Mouse (Mus musculus): Measurements from ENCODE around the gene Defb25. TPM values are rescaled to one million over a fixed set of nuclear protein-coding genes. Genes with fewer than 3 reads are reported as not detected.
A peak's percentile ranks its signal among the peaks of the same experiment; 100 is the strongest.

Gene Defb25
- polyA plus RNA-seq, 1 experiment from 2014 or later = not detected

DNA sequence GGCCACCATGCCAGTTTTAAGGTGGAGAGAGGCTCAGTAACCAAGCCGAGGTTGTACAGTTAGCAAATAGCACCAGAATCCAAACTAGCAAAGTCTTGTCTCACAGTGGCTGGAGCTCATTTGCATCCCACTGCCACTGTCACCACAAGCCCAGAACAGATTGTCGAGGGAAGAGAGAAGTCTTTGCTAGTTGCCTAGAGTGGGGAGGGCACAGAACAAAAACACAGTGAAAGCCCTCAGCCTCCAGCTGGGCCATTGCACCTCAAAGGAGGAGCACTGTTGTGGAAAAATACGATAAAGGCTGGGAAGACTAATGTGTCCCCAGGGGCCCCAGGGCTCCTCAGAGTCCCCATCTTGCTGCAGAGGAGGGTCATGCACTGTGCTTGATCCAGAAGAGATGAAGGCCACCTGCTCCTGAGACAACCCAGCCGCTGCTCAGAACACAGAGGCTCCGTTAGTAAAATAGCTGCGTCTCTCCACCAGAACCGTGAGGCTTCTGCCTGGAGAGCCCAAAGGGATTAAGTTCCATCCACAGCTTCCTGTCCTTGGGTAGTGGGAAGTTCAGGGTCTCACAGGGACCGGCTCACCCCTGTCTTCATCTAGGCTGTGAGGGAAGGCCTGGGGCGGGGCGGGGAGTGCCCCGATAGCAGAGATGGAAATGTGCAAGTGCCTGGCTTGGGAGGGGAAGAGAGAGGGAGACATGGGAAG is 16.7 kb upstream of the Defb25 start:
- no peak for DNase-seq (ENCODE audit: low spot score)
- no peaks in the 10 kb centered on the region for H3K9me3 ChIP-seq (replicated peaks)
- H3K27ac ChIP-seq = no peak overlapping the region
- peaks cover 12% of the 10 kb centered on the region for H3K27me3 ChIP-seq (ENCODE audit: low read depth, poor library complexity, severe bottlenecking)
- peaks cover 3% of the 10 kb centered on the region for H3K4me1 ChIP-seq
- H3K4me3 ChIP-seq = no peak overlapping the region
- WGBS = 36% methylated on average over 11 of the region's 11 CpGs
- no peaks in the 10 kb centered on the region for H3K36me3 ChIP-seq

DNA sequence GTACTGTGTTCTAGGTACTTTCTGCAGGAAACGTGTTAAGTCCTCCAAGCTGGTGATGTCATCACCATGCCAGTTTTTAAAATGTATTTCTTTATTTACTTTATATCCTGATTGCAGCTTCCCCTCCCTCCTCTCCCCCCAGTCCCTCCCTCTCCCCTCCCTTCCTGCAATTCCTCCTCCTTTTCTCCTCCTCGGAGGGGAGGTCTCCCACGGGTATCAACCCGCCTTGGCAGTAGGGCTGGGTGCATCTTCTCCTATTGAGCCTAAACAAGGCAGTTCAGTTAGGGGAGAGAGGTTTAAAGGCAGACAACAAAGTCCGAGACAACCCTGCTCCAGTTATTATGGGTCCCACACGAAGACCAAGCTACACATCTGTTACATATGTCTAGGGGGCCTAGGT is 16.0 kb upstream of the Defb25 start:
- Histone ChIP-seq H3K36me3 (no peaks in the 10 kb centered on the region), H3K4me1 (peaks cover 3% of the 10 kb centered on the region), H3K9me3 (replicated peaks) (no peaks in the 10 kb centered on the region), H3K4me3 (no peak overlapping the region), H3K27me3 (ENCODE audit: low read depth, poor library complexity, severe bottlenecking) (peaks cover 18% of the 10 kb centered on the region), H3K27ac (no peak overlapping the region)
- WGBS = 72% methylated on average over 6 of the region's 6 CpGs
- no peak for DNase-seq (ENCODE audit: low spot score)

DNA sequence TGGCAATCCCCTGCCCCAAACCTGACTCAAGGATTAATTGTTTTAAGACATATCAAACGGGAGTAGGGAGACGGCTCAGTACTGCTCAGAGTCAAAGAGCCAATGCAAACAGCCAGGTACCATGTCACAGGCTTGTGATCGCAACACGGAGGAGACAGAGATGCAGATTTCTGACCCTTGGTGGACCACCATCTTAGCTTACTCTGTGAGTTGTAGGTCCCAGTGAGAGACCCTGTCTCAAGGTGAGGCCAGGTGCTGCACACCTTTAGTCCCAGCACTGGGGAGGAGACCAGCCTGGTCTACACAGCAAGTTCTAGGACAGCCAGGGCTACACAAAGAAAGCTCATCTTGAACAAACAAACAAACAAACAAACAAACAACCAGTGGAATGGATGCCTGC is 14.5 kb upstream of the Defb25 start:
- H3K9me3 ChIP-seq (replicated peaks) = no peaks in the 10 kb centered on the region
- 94% methylated on average over 4 of the region's 4 CpGs for WGBS
- peaks cover 16% of the 10 kb centered on the region for H3K4me1 ChIP-seq
- H3K4me3 ChIP-seq = no peak overlapping the region
- no peak overlapping the region for H3K27ac ChIP-seq
- H3K27me3 ChIP-seq (ENCODE audit: low read depth, poor library complexity, severe bottlenecking) = peaks cover 32% of the 10 kb centered on the region
- no peak for DNase-seq (ENCODE audit: low spot score)
- H3K36me3 ChIP-seq = no peaks in the 10 kb centered on the region

DNA sequence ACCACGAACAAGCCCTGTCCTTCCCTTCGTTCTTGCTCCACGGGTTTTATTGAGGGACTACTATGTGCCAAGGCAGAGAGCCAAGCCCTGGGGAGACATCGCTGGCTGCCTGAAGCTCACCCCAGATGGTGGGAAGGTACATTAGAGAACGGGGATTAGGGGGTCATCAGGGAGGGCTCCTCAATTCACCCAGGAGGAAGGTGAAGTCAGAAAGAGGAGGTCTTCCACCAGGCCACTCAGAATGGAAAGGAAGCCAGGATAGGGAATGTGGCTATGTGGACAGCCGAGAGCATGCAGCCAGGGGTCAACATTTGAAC is 14.1 kb upstream of the Defb25 start:
- DNase-seq (ENCODE audit: low spot score) = no peak
- Histone ChIP-seq H3K27ac (no peak overlapping the region), H3K36me3 (no peaks in the 10 kb centered on the region), H3K4me1 (peaks cover 20% of the 10 kb centered on the region), H3K27me3 (ENCODE audit: low read depth, poor library complexity, severe bottlenecking) (peaks cover 36% of the 10 kb centered on the region), H3K9me3 (replicated peaks) (no peaks in the 10 kb centered on the region), H3K4me3 (no peak overlapping the region)
- 85% methylated on average over 6 of the region's 6 CpGs for WGBS

DNA sequence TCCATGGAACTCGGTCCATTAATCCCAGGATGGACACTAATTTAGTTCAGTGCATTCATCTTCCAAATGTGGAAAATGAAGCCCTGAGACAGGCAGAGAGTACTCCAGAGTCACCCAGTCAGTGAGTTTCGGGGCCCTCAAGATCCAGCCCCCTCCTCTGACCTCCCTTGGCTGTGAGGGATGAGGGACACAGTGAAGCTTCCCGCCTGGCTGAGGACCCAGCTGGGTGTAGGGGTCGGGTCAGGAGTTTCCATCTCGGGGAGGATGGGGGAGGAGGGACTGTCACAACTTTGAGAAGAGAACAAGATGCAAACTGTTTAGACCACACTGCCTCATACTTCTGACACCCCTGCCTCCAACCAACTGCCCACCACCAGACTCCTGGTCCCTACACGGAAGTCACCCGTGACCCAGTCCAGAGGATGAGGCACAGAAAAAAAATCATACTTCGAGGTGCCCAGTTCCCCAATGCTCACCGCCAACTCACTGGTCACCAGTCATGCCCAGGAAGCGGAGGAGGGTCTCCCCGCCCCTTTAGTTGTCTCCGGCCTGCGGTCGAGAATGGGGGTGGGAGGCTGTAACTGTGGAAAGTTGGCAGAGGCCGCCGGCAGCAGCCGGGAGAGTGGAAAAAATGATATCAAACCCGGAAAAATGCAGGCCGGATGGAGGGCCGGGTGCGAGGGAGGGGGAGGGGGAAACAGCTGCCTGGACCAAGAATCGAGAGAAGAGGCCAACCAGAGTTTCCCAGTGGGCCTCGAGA is 13.6 kb upstream of the Defb25 start:
- no peaks in the 10 kb centered on the region for H3K36me3 ChIP-seq
- H3K4me1 ChIP-seq = peaks cover 20% of the 10 kb centered on the region
- DNase-seq (ENCODE audit: low spot score) = no peak
- peaks cover 36% of the 10 kb centered on the region for H3K27me3 ChIP-seq (ENCODE audit: low read depth, poor library complexity, severe bottlenecking)
- H3K9me3 ChIP-seq (replicated peaks) = no peaks in the 10 kb centered on the region
- H3K4me3 ChIP-seq = no peak overlapping the region
- no peak overlapping the region for H3K27ac ChIP-seq
- 79% methylated on average over 23 of the region's 23 CpGs for WGBS

DNA sequence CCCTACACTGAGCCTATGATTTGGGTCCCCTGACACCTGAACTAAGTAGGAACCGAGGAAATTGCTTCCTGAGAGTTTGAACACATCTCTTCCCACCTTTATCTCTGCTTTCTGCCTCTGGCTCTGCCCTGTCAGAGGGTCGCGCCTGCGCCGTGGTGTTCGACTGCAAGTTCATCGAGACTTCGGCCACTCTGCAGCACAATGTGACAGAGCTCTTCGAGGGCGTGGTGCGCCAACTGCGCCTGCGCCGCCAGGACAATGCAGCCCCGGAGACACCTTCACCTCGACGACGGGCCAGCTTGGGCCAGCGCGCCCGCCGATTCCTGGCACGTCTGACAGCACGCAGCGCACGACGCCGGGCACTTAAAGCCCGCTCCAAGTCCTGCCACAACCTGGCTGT is 11.5 kb upstream of the Defb25 start:
- 80% methylated on average over 29 of the region's 29 CpGs for WGBS
- Histone ChIP-seq H3K4me1 (peaks cover 17% of the 10 kb centered on the region), H3K27me3 (ENCODE audit: low read depth, poor library complexity, severe bottlenecking) (peaks cover 46% of the 10 kb centered on the region), H3K36me3 (no peaks in the 10 kb centered on the region), H3K4me3 (no peak overlapping the region), H3K27ac (no peak overlapping the region), H3K9me3 (replicated peaks) (no peaks in the 10 kb centered on the region)
- DNase-seq (ENCODE audit: low spot score) = no peak

DNA sequence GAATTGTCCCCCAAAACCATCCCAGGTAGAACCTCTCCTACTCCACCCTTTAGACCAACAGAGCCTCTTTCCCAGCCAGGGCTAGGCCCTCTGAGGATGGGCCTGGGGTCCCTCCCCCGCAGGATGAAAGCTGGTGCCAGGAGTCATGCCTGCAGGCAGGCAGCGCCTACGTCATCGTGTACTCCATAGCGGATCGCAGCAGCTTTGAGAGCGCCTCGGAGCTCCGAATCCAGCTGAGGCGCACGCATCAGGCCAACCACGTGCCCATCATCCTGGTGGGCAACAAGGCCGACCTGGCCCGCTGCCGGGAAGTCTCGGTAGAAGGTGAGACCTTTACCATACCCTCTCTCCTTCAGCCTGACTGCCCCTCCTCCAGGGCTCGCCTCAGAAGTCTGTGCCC is 10.5 kb upstream of the Defb25 start:
- peak overlapping the region; percentile 28 for H3K4me3 ChIP-seq
- no peaks in the 10 kb centered on the region for H3K36me3 ChIP-seq
- H3K9me3 ChIP-seq (replicated peaks) = no peaks in the 10 kb centered on the region
- 0 out of 2 replicates have a peak overlapping the region, but pooled peaks have one; percentile 14 for H3K27ac ChIP-seq
- H3K4me1 ChIP-seq = peaks cover 17% of the 10 kb centered on the region
- WGBS = 46% methylated on average over 17 of the region's 17 CpGs
- DNase-seq (ENCODE audit: low spot score) = no peak
- H3K27me3 ChIP-seq (ENCODE audit: low read depth, poor library complexity, severe bottlenecking) = peaks cover 51% of the 10 kb centered on the region

DNA sequence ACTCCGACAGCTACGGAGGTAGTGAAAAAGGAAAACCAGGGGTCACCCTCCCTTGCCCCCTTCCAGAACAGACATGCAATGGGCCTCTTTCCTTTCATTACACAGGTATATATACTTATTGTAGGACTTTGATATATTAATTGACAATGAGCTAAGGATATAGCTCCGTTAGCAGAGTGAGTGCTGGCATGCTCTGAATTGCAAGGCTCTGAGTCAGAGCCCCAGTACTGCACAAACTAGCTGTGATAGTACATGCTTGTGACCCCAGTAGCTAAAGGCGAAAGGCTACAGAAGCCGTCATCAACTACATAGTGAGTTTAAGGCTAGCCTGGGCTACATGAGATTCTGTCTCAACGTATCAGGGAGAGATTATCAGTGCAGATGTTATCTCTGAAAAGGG is 7.1 kb upstream of the Defb25 start:
- Histone ChIP-seq H3K27me3 (ENCODE audit: low read depth, poor library complexity, severe bottlenecking) (peaks cover 85% of the 10 kb centered on the region), H3K9me3 (replicated peaks) (no peaks in the 10 kb centered on the region), H3K4me1 (peaks cover 31% of the 10 kb centered on the region), H3K27ac (no peak overlapping the region), H3K4me3 (no peak overlapping the region), H3K36me3 (no peaks in the 10 kb centered on the region)
- DNase-seq (ENCODE audit: low spot score) = no peak
- 88% methylated on average over 6 of the region's 6 CpGs for WGBS

DNA sequence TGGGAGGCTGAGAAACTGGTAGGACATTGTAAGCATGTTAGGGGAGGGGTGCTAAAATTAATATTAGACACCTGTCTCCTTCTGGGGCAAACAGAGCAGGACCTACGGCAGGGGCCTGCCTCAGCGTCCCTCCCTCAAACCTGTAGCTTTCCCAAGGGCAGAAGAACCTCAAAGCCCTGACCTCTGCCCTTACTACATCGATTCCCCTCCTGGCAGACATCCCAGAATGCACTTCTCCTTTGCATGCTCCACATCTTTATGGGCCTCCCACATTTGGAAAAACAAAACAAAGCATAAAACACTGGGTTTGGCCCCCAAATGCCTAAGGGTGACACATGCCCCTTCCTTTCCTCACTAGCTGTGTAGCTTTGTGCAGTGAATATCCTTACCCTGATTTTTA is 6.4 kb upstream of the Defb25 start:
- H3K27me3 ChIP-seq (ENCODE audit: low read depth, poor library complexity, severe bottlenecking) = peaks cover 87% of the 10 kb centered on the region
- no peak overlapping the region for H3K27ac ChIP-seq
- no peak for DNase-seq (ENCODE audit: low spot score)
- no peak overlapping the region for H3K4me3 ChIP-seq
- H3K36me3 ChIP-seq = no peaks in the 10 kb centered on the region
- 75% methylated on average over 3 of the region's 3 CpGs for WGBS
- peaks cover 31% of the 10 kb centered on the region for H3K4me1 ChIP-seq
- H3K9me3 ChIP-seq (replicated peaks) = no peaks in the 10 kb centered on the region

DNA sequence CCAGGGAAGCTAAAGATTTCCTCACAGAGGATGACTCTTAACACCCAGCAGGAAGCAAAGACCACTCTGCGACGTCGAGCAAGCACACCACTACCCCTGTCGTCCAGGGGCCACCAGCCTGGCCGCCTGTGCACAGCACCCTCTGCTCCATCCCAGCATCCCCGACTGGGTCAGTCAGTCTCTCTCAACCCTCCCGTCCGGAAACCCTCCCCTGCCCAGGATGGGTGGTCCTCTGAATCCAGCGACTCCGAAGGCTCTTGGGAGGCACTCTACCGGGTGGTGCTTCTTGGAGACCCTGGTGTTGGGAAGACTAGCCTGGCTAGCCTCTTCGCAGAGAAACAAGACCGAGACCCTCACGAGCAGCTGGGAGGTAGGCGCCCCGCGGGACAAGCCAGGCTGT is 5.2 kb upstream of the Defb25 start:
- H3K4me3 ChIP-seq = no peak overlapping the region
- WGBS = 39% methylated on average over 17 of the region's 17 CpGs

DNA sequence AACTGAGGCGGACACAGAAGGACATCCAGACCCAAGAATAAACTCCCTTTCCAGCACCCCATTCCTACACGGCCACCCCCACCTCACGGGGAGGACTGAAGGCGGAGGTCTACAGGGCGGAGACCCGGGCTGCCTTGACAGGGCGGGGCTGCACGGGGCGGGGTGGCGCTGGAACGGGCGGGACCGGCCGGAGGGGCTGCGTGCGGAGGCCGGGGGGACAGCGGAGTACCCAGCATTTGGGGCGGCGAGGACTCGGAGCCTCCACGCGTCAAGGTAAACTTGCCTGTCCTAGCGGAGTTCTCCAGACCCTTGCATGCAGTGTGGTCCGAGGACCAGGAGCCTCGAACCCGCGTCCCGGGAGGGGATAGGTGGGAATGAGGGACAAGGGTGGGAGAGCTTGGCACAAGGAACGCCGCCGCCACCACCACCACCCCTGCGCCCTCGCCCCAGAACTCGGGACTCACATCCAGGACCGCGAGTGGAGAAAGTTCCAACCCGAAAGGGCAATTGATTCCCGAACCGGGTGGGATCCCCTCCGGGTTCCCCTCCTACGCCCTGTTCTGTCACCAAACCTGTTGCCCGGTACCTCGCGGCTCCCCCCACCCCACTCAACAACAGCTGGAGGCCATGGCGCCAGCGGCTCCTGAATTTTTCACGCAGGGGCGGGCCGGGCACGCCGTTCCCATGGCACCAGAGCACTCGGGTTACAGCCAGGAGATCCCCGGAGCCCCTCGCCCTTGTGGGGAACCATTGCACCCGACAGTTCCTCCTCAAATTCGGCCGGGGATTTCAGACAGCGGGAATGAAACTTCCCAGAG is 4.1 kb upstream of the Defb25 start, which contains the start of gene Rem1:
Gene Rem1, plus strand, starts transcription at position 178 of the 818 bp plus-strand sequence.
- H3K27me3 ChIP-seq (ENCODE audit: low read depth, poor library complexity, severe bottlenecking) = peaks cover 76% of the 10 kb centered on the region
- H3K27ac ChIP-seq = peak within 1 kb of the TSS; percentile 21; the same call in 1 of the 2 replicates
- 1% methylated on average over 59 of the region's 59 CpGs for WGBS
- H3K4me1 ChIP-seq = peaks cover 14% of the 10 kb centered on the region
- DNase-seq (ENCODE audit: low spot score) = peak; percentile 69
- no peaks in the 10 kb centered on the region for H3K36me3 ChIP-seq
- H3K4me3 ChIP-seq = peak within 1 kb of the TSS; percentile 53
- H3K9me3 ChIP-seq (replicated peaks) = no peaks in the 10 kb centered on the region

More for the DNA sequence above, 5.2 kb upstream of the Defb25 start:
- H3K4me1 ChIP-seq = peaks cover 25% of the 10 kb centered on the region
- no peaks in the 10 kb centered on the region for H3K9me3 ChIP-seq (replicated peaks)
- no peaks in the 10 kb centered on the region for H3K36me3 ChIP-seq
- peaks cover 87% of the 10 kb centered on the region for H3K27me3 ChIP-seq (ENCODE audit: low read depth, poor library complexity, severe bottlenecking)
- DNase-seq (ENCODE audit: low spot score) = no peak
- no peak overlapping the region for H3K27ac ChIP-seq

DNA sequence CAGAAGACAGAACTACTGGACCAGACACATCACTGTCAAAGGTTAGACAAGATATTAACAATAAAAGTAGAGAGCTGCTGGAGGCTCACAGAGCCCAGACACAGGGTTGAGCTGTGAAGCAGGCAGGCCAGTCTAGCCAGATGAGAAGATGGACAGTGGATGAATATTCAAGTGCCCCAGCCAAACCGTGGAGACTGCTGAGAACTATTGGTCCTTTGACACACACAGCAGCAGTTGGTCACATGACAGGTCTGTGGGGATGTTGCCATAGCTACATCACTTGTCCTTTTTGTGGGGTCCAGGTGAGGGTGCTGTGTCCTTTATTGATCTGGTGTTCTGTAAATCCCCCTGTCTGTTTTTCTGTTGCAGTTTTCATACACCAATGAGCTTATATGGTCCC is 2.4 kb upstream of the Defb25 start:
- Histone ChIP-seq H3K27me3 (ENCODE audit: low read depth, poor library complexity, severe bottlenecking) (peaks cover 76% of the 10 kb centered on the region), H3K27ac (no peak overlapping the region), H3K4me3 (no peak overlapping the region), H3K9me3 (replicated peaks) (no peaks in the 10 kb centered on the region), H3K36me3 (no peaks in the 10 kb centered on the region), H3K4me1 (peaks cover 14% of the 10 kb centered on the region)
- DNase-seq (ENCODE audit: low spot score) = no peak
- WGBS = 33% methylated on average over 1 of the region's 1 CpGs

DNA sequence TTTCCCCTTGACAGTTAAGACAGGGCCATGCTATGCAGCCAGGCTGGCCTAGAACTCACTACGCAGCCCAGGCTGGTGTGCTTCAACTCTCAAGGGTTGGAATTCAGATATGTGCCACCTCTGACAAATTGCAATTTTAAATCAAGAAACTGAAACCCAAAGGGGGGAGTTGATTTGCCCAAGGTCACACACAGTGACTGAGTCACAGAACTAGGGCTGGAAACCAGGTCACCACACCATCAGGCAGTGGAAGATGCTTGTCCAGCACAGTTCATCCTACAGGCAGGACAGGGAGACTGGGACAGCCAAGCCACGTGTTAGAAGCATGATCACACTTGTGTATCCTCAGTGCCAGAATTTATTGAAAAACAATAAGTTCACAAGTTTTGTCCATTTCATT is 1.7 kb upstream of the Defb25 start:
- H3K27me3 ChIP-seq (ENCODE audit: low read depth, poor library complexity, severe bottlenecking) = peaks cover 69% of the 10 kb centered on the region

More for the DNA sequence above, 1.7 kb upstream of the Defb25 start:
- H3K4me1 ChIP-seq = peaks cover 14% of the 10 kb centered on the region
- H3K36me3 ChIP-seq = no peaks in the 10 kb centered on the region
- H3K27ac ChIP-seq = no peak overlapping the region
- DNase-seq (ENCODE audit: low spot score) = no peak
- 85% methylated on average over 2 of the region's 2 CpGs for WGBS
- no peak overlapping the region for H3K4me3 ChIP-seq
- H3K9me3 ChIP-seq (replicated peaks) = no peaks in the 10 kb centered on the region
